Mouse (Mus musculus): ENCODE measurements around the gene Syt14.

The Syt14 gene

GRCm38 (mm10) chr1:192861305-192861960 is 174.1 kb downstream of the Syt14 start:
- no peak for DNase-seq

DNA sequence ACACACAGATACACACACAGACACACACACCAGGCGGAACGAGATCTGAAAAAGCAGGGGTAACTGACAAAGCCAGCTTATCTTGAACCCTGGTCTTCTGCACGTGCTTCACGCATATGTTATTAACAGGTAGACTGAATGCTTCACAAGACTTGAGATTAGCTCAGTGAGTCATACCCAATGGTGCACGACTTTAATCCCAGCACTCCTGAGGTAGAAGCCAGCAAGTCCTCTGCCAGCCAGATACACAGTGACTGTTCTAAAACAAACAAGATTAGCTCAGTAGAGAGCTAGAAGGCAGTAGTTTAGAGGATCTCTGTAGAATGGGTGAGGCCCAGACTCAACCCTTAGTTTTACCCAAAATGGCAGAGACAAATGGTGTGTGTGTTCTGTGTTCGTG is 175.3 kb downstream of the Syt14 start:
- DNase-seq: no peak

DNA sequence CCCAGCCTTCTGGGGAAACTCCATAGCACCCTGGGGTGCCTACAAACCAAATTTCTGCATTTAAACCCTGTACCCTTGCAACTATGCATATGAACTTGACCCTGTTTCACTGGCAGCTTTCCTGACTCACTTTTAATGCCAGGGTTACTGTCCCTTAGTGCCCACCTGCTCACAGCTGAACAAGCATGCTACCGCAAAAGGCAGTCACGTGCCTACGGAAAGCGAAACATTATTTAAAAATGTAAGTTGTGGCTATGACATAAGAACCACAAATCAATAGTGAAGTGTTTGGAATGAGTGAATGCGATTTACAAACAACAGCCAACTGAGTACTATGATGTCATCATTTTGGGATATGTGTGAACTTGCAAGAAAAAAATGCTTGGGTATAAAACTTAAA is 178.0 kb downstream of the Syt14 start:
- DNase-seq: no peak

DNA sequence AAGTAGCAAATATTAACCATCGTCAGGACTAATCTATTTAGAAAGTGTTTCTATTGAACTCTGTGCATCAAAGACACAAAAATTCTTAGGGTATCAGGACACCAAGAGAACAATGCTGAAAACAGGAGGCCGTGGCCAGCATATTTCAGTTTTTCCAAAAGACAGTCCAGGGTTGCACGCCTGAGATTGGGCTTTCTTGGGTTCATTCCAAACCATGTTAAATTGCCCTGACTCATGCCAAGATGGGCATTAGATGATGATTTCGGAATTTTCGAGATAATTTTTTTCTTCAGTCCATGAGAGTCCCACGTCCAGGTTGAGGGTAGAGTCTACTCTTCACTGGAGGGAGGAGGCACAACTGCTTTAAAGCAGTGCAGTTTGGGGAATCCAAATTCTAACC is 178.6 kb downstream of the Syt14 start:
- DNase-seq: no peak

- no peak for DNase-seq
Measured at GRCm38 (mm10) chr1:192856411-192856810, 179.2 kb downstream of the Syt14 start.

DNA sequence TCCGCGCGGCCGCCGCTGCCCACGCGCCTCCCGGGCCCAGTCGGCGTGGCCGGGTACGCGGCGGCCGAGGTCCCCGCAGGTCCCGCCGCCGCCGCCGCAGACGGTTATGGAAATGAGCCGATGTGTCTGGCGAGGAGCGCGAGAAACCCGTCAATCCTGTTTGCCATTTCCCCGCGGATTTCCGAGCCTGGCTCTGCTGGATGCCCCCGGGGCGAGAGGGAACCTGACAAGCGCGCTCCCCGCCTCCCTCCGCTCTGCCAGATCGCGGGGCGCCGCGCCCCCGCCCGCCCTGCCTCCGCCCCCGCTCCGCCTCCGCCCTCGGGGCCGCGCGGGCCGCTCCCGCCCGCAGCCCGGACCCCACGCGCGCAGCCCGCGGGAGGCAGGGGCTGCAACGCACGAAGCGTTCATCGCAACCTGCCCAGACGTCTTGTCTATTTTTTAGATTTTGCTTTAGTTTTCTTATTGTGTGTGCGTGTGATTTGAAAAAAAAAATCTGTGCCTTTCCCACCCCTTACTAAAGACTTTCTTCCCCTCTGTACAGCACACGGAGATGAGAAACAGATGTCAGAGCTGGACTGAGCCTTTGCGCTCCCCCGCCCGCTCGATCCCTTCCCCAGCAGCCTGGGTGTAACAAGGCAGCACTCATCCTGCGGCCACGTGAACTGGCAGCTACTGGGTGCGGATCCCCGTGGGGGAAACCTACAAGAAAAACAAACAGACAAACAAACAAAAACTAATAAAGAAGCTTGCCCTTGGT is 179.9 kb downstream of the Syt14 start, which contains the start of gene Sertad4:
Gene Sertad4 (minus strand): TSS at position 283 of the 757 bp plus-strand sequence.
- DNase-seq: peak; percentile 52

DNA sequence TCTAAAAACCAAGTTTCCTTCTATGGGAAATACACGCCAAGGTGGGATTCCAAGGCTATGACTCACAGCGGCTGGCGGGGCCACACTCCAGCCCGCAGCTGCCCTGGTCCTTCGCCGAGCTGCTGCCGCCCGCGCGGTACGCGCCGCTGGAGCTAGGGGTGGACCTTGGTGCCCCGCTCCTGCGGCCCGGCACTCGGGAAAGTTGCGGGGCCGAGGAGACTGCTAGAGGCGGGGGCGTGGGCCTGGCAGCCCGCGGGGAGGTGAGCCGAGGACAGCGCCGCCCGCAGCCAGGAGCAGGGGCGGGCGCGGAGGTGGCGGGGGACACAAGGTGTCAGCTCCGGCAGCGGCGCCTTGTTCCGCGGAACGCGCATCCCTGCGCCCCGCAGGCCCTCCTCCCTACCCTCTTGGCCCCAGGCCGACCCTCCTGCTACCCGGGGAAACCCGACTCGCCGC is 180.7 kb downstream of the Syt14 start:
- DNase-seq: peak; percentile 62

DNA sequence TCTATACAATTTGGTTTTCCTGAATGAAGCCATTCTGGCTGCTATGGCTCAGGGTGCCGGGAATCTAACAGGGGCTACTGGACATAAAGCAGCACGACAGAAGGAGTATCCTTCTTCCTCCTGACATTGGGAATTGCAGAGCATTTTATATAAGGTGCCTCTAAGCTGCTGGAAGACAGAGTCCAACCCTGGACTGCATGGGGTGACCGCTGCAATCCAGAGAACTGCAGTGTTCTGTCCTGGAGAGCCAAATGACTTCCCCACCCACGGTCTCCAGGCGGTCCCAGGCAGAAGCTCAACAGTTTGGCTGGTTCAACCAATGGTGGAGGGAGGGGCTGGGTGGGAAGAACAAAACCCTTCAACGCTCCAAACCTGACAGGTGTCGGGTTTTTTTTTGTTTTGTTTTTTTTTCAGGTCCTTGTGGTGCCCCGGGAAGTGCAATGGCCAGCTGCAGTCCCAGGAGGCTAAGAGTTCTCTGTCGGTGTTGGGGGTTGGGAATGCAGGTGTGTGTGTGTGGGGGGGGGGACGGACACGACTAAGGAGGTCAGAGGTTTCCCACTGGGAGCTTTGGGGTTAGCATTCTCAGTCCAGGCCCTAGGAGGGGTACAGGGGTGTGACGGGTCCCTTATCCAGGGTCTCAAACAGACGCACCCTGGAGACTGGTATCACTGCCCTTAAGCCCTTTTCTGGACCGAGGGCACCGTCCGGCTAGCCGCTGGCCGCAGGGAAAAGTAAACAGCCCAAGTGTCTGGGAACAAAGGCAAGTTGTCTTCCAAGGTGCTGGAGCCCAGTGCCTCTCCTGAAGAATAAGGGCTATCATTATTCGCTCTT is 181.4 kb downstream of the Syt14 start:
- no peak for DNase-seq

DNA sequence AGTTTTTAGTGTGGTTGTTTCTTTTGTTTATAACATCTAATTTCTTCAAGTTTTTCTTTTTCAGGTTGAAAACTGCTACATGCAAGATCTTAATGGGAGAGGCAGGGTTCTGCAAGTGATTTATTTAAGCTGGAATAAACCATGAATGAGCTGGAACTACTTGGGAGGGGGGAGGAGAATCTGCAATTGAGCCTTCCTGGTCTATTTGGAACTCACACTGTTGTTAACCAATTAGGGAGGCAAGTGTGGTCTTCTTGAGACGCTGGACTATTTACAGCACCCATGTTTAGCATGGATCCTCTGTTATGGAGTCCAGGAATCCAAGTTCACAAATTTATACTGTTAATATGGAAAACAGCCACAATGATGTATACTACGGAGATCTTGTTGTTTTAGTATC is 182.1 kb downstream of the Syt14 start:
- no peak for DNase-seq

DNA sequence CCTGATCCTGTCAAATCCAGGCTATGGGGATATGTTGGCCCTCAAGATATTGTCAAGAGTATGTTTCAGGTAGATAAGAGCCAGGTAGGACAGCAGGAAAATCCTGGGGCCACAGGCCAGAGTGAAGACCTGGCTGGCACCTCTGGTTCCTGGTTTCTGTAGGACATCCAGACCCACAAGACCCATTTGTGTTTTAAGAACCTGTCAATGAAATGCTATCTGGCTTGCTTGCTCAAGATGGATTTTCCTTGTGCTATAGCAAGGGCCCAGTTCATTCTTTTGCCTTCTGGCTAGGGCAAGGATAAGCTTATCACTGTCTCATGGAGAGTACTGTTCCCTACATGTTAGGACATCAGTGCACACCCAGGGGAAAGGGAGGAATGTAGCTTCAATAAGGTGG is 183.5 kb downstream of the Syt14 start:
- no peak for DNase-seq

- peak; percentile 21 for DNase-seq
Measured at GRCm38 (mm10) chr1:192851640-192852039, 183.9 kb downstream of the Syt14 start.

GRCm38 (mm10) chr1:192851126-192851525 is 184.4 kb downstream of the Syt14 start:
- DNase-seq: no peak

GRCm38 (mm10) chr1:192849616-192850015 is 186.0 kb downstream of the Syt14 start:
- no peak for DNase-seq

GRCm38 (mm10) chr1:192847254-192847653 is 188.3 kb downstream of the Syt14 start:
- no peak for DNase-seq

All from lung, postnatal 14 days (tissue).